Mouse (Mus musculus): ENCODE measurements around the gene Kcng4. TPM values are rescaled to one million over a fixed set of nuclear protein-coding genes. Genes with fewer than 3 reads are reported as not detected.

Gene Kcng4
- polyA plus RNA-seq, 1 experiment from 2014 or later, result not detected

GRCm38 (mm10) chr8:119637381-119637780 lies 1.9 kb upstream of the Kcng4 start:
- ATAC-seq (ENCODE audit: insufficient number of reproducible peaks, low FRiP score, low TSS enrichment, low read depth) (no peak), DNase-seq (ENCODE audit: low spot score) (no peak)
- Histone ChIP-seq H3K9ac (ENCODE audit: low read length) (no peak overlapping the region), H3K36me3 (ENCODE audit: control insufficient read depth, insufficient read depth, low read length) (no peaks in the 10 kb centered on the region), H3K4me1 (ENCODE audit: control insufficient read depth, insufficient read depth, low read length) (peaks cover 3% of the 10 kb centered on the region; the same call in 1 of the 2 replicates), H3K27me3 (ENCODE audit: control insufficient read depth, insufficient read depth, low read length) (peaks cover 7% of the 10 kb centered on the region), H3K27ac (replicated peaks; ENCODE audit: low read depth, low read length) (no peak overlapping the region), H3K9me3 (ENCODE audit: control insufficient read depth, low read length) (no peaks in the 10 kb centered on the region), H3K4me2 (ENCODE audit: low read depth, severe bottlenecking) (no peak overlapping the region), H3K4me3 (ENCODE audit: low read depth, low read length) (no peak overlapping the region)
- 82% methylated on average over 4 of the region's 4 CpGs for WGBS

- Histone ChIP-seq H3K4me3 (ENCODE audit: low read depth, low read length) (no peak overlapping the region), H3K27ac (replicated peaks; ENCODE audit: low read depth, low read length) (no peak overlapping the region), H3K9me3 (ENCODE audit: control insufficient read depth, low read length) (no peaks in the 10 kb centered on the region), H3K27me3 (ENCODE audit: control insufficient read depth, insufficient read depth, low read length) (peaks cover 7% of the 10 kb centered on the region), H3K9ac (ENCODE audit: low read length) (no peak overlapping the region), H3K36me3 (ENCODE audit: control insufficient read depth, insufficient read depth, low read length) (no peaks in the 10 kb centered on the region), H3K4me2 (ENCODE audit: low read depth, severe bottlenecking) (no peak overlapping the region), H3K4me1 (ENCODE audit: control insufficient read depth, insufficient read depth, low read length) (peaks cover 3% of the 10 kb centered on the region; the same call in 1 of the 2 replicates)
- DNase-seq (ENCODE audit: low spot score) (no peak), ATAC-seq (ENCODE audit: insufficient number of reproducible peaks, low FRiP score, low TSS enrichment, low read depth) (no peak)
- WGBS, result 62% methylated on average over 7 of the region's 7 CpGs
Measured at GRCm38 (mm10) chr8:119636766-119637165, 1.3 kb upstream of the Kcng4 start.

GRCm38 (mm10) chr8:119635958-119636357 lies 478 bp upstream of the Kcng4 start:
- H3K27ac ChIP-seq (replicated peaks; ENCODE audit: low read depth, low read length), result no peak overlapping the region
- WGBS, result 57% methylated on average over 2 of the region's 2 CpGs
- no peak overlapping the region for H3K4me2 ChIP-seq (ENCODE audit: low read depth, severe bottlenecking)
- peaks cover 7% of the 10 kb centered on the region for H3K27me3 ChIP-seq (ENCODE audit: control insufficient read depth, insufficient read depth, low read length)
- no peak overlapping the region for H3K4me3 ChIP-seq (ENCODE audit: low read depth, low read length)
- H3K9ac ChIP-seq (ENCODE audit: low read length), result no peak overlapping the region
- no peak for DNase-seq (ENCODE audit: low spot score)
- H3K4me1 ChIP-seq (ENCODE audit: control insufficient read depth, insufficient read depth, low read length), result peaks cover 3% of the 10 kb centered on the region; the same call in 1 of the 2 replicates
- no peaks in the 10 kb centered on the region for H3K9me3 ChIP-seq (ENCODE audit: control insufficient read depth, low read length)
- no peaks in the 10 kb centered on the region for H3K36me3 ChIP-seq (ENCODE audit: control insufficient read depth, insufficient read depth, low read length)
- no peak for ATAC-seq (ENCODE audit: insufficient number of reproducible peaks, low FRiP score, low TSS enrichment, low read depth)

GRCm38 (mm10) chr8:119634616-119635336 lies 704 bp downstream of the Kcng4 start:
- Histone ChIP-seq H3K4me2 (ENCODE audit: low read depth, severe bottlenecking) (no peak overlapping the region), H3K36me3 (ENCODE audit: control insufficient read depth, insufficient read depth, low read length) (no peaks in the 10 kb centered on the region), H3K27ac (replicated peaks; ENCODE audit: low read depth, low read length) (no peak overlapping the region), H3K27me3 (ENCODE audit: control insufficient read depth, insufficient read depth, low read length) (peaks cover 7% of the 10 kb centered on the region), H3K9ac (ENCODE audit: low read length) (no peak overlapping the region), H3K4me3 (ENCODE audit: low read depth, low read length) (no peak overlapping the region), H3K9me3 (ENCODE audit: control insufficient read depth, low read length) (no peaks in the 10 kb centered on the region), H3K4me1 (ENCODE audit: control insufficient read depth, insufficient read depth, low read length) (peaks cover 5% of the 10 kb centered on the region)
- ATAC-seq (ENCODE audit: insufficient number of reproducible peaks, low FRiP score, low TSS enrichment, low read depth) (no peak), DNase-seq (ENCODE audit: low spot score) (no peak)
- 33% methylated on average over 14 of the region's 14 CpGs for WGBS

GRCm38 (mm10) chr8:119632909-119633308 lies 2.6 kb downstream of the Kcng4 start:
- Histone ChIP-seq H3K4me2 (ENCODE audit: low read depth, severe bottlenecking) (no peak overlapping the region), H3K27me3 (ENCODE audit: control insufficient read depth, insufficient read depth, low read length) (peaks cover 7% of the 10 kb centered on the region), H3K9me3 (ENCODE audit: control insufficient read depth, low read length) (no peaks in the 10 kb centered on the region), H3K4me1 (ENCODE audit: control insufficient read depth, insufficient read depth, low read length) (peaks cover 10% of the 10 kb centered on the region), H3K9ac (ENCODE audit: low read length) (no peak overlapping the region), H3K27ac (replicated peaks; ENCODE audit: low read depth, low read length) (no peak overlapping the region), H3K36me3 (ENCODE audit: control insufficient read depth, insufficient read depth, low read length) (no peaks in the 10 kb centered on the region), H3K4me3 (ENCODE audit: low read depth, low read length) (no peak overlapping the region)
- 45% methylated on average over 29 of the region's 29 CpGs for WGBS
- ATAC-seq (ENCODE audit: insufficient number of reproducible peaks, low FRiP score, low TSS enrichment, low read depth) (no peak), DNase-seq (ENCODE audit: low spot score) (no peak)

- Histone ChIP-seq H3K27ac (replicated peaks; ENCODE audit: low read depth, low read length) (no peak overlapping the region), H3K4me2 (ENCODE audit: low read depth, severe bottlenecking) (no peak overlapping the region), H3K36me3 (ENCODE audit: control insufficient read depth, insufficient read depth, low read length) (no peaks in the 10 kb centered on the region), H3K4me3 (ENCODE audit: low read depth, low read length) (no peak overlapping the region), H3K4me1 (ENCODE audit: control insufficient read depth, insufficient read depth, low read length) (peaks cover 13% of the 10 kb centered on the region), H3K9me3 (ENCODE audit: control insufficient read depth, low read length) (no peaks in the 10 kb centered on the region), H3K9ac (ENCODE audit: low read length) (no peak overlapping the region), H3K27me3 (ENCODE audit: control insufficient read depth, insufficient read depth, low read length) (peaks cover 7% of the 10 kb centered on the region)
- no peak for ATAC-seq (ENCODE audit: insufficient number of reproducible peaks, low FRiP score, low TSS enrichment, low read depth)
- WGBS, result 81% methylated on average over 9 of the region's 9 CpGs
- DNase-seq (ENCODE audit: low spot score), result no peak
Measured at GRCm38 (mm10) chr8:119632246-119632645, 3.2 kb downstream of the Kcng4 start.

- peaks cover 13% of the 10 kb centered on the region for H3K4me1 ChIP-seq (ENCODE audit: control insufficient read depth, insufficient read depth, low read length)
- no peak for DNase-seq (ENCODE audit: low spot score)
Measured at GRCm38 (mm10) chr8:119630841-119631240, 4.6 kb downstream of the Kcng4 start.

GRCm38 (mm10) chr8:119627613-119628359 lies 7.7 kb downstream of the Kcng4 start:
- H3K36me3 ChIP-seq (ENCODE audit: control insufficient read depth, insufficient read depth, low read length), result no peaks in the 10 kb centered on the region
- no peak overlapping the region for H3K4me2 ChIP-seq (ENCODE audit: low read depth, severe bottlenecking)
- H3K9me3 ChIP-seq (ENCODE audit: control insufficient read depth, low read length), result no peaks in the 10 kb centered on the region
- no peak overlapping the region for H3K9ac ChIP-seq (ENCODE audit: low read length)
- no peak overlapping the region for H3K27ac ChIP-seq (replicated peaks; ENCODE audit: low read depth, low read length)
- no peaks in the 10 kb centered on the region for H3K27me3 ChIP-seq (ENCODE audit: control insufficient read depth, insufficient read depth, low read length)
- 8% methylated on average over 10 of the region's 10 CpGs for WGBS
- H3K4me3 ChIP-seq (ENCODE audit: low read depth, low read length), result no peak overlapping the region
- no peak for ATAC-seq (ENCODE audit: insufficient number of reproducible peaks, low FRiP score, low TSS enrichment, low read depth)
- peaks cover 10% of the 10 kb centered on the region for H3K4me1 ChIP-seq (ENCODE audit: control insufficient read depth, insufficient read depth, low read length)
- peak; percentile 49 for DNase-seq (ENCODE audit: low spot score)

More at GRCm38 (mm10) chr8:119630841-119631240, 4.6 kb downstream of the Kcng4 start:
- Histone ChIP-seq H3K27ac (replicated peaks; ENCODE audit: low read depth, low read length) (no peak overlapping the region), H3K36me3 (ENCODE audit: control insufficient read depth, insufficient read depth, low read length) (no peaks in the 10 kb centered on the region), H3K9me3 (ENCODE audit: control insufficient read depth, low read length) (no peaks in the 10 kb centered on the region), H3K27me3 (ENCODE audit: control insufficient read depth, insufficient read depth, low read length) (peaks cover 7% of the 10 kb centered on the region), H3K9ac (ENCODE audit: low read length) (no peak overlapping the region), H3K4me3 (ENCODE audit: low read depth, low read length) (no peak overlapping the region), H3K4me2 (ENCODE audit: low read depth, severe bottlenecking) (no peak overlapping the region)
- no peak for ATAC-seq (ENCODE audit: insufficient number of reproducible peaks, low FRiP score, low TSS enrichment, low read depth)
- 37% methylated on average over 3 of the region's 3 CpGs for WGBS
